Mouse (Mus musculus) heart, postnatal 0 days (tissue): Measurements from ENCODE around the gene Ciita.

Experiments
- CTCF ChIP-seq: IDR thresholded peaks from 2 replicates; pipeline ENCODE4 v1.5.1; 2016; ENCODE audit warnings: antibody characterized with exemption, control low read depth, low read depth
- EP300 ChIP-seq: IDR thresholded peaks from 2 replicates; pipeline ENCODE4 v1.6.1; 2016; ENCODE audit warnings: antibody characterized with exemption, low read depth

- no peak for TF ChIP-seq CTCF
- TF ChIP-seq EP300 = no peak
These were observed 46.5 kb upstream of the Ciita start for GRCm38 (mm10) chr16:10433344-10433743.
